Mouse (Mus musculus): Measurements from ENCODE around the gene Cachd1.

Cachd1 gene

GRCm38 (mm10) chr4:100776043-100776870, at the start of gene Cachd1:
TSS of gene Cachd1 (plus strand) at chr4:100776675.
- DNase-seq (ENCODE audit: low spot score), result peak; percentile 71

GRCm38 (mm10) chr4:100728896-100729479, 47.5 kb upstream of the Cachd1 start:
- DNase-seq (ENCODE audit: low spot score), result no peak

- no peak for DNase-seq (ENCODE audit: low spot score)
These were observed 41.2 kb upstream of the Cachd1 start for GRCm38 (mm10) chr4:100735098-100735935.

GRCm38 (mm10) chr4:100735936-100736349, 40.5 kb upstream of the Cachd1 start:
- no peak for DNase-seq (ENCODE audit: low spot score)

GRCm38 (mm10) chr4:100743615-100744014, 32.9 kb upstream of the Cachd1 start:
- DNase-seq (ENCODE audit: low spot score), result no peak

- DNase-seq (ENCODE audit: low spot score), result no peak
These were observed 24.2 kb upstream of the Cachd1 start for GRCm38 (mm10) chr4:100752278-100752677.

GRCm38 (mm10) chr4:100755632-100756031, 20.8 kb upstream of the Cachd1 start:
- DNase-seq (ENCODE audit: low spot score), result no peak

GRCm38 (mm10) chr4:100756499-100756898, 20.0 kb upstream of the Cachd1 start:
- no peak for DNase-seq (ENCODE audit: low spot score)

- DNase-seq (ENCODE audit: low spot score), result no peak
These were observed 18.1 kb upstream of the Cachd1 start for GRCm38 (mm10) chr4:100758265-100758898.

- no peak for DNase-seq (ENCODE audit: low spot score)
These were observed 16.9 kb upstream of the Cachd1 start for GRCm38 (mm10) chr4:100759603-100760002.

GRCm38 (mm10) chr4:100760416-100760815, 16.1 kb upstream of the Cachd1 start:
- DNase-seq (ENCODE audit: low spot score), result no peak

GRCm38 (mm10) chr4:100768606-100769005, 7.9 kb upstream of the Cachd1 start:
- DNase-seq (ENCODE audit: low spot score), result peak; percentile 20

GRCm38 (mm10) chr4:100776871-100777375, 448 bp downstream of the Cachd1 start:
- peak; percentile 11 for DNase-seq (ENCODE audit: low spot score)

- peak; percentile 11 for DNase-seq (ENCODE audit: low spot score)
These were observed 1.0 kb downstream of the Cachd1 start for GRCm38 (mm10) chr4:100777376-100778041.

GRCm38 (mm10) chr4:100778082-100778481, 1.6 kb downstream of the Cachd1 start:
- DNase-seq (ENCODE audit: low spot score), result no peak

- no peak for DNase-seq (ENCODE audit: low spot score)
These were observed 2.5 kb downstream of the Cachd1 start for GRCm38 (mm10) chr4:100779023-100779422.

GRCm38 (mm10) chr4:100779695-100780094, 3.2 kb downstream of the Cachd1 start:
- no peak for DNase-seq (ENCODE audit: low spot score)

GRCm38 (mm10) chr4:100780911-100781310, 4.4 kb downstream of the Cachd1 start:
- no peak for DNase-seq (ENCODE audit: low spot score)

GRCm38 (mm10) chr4:100782348-100782747, 5.9 kb downstream of the Cachd1 start:
- no peak for DNase-seq (ENCODE audit: low spot score)

GRCm38 (mm10) chr4:100782891-100783290, 6.4 kb downstream of the Cachd1 start:
- DNase-seq (ENCODE audit: low spot score), result no peak

- DNase-seq (ENCODE audit: low spot score), result no peak
These were observed 10.7 kb downstream of the Cachd1 start for GRCm38 (mm10) chr4:100787201-100787600.
